Mouse (Mus musculus) spleen, postnatal 4 days (tissue): ENCODE measurements around the gene Fam102b.

ENCODE experiments used
- DNase-seq, 2 experiments: peaks; one replicate each; pipeline ENCODE4 v3.0.0; 2022; ENCODE audit warnings: low spot score in 2 of 2

Fam102b gene

DNA sequence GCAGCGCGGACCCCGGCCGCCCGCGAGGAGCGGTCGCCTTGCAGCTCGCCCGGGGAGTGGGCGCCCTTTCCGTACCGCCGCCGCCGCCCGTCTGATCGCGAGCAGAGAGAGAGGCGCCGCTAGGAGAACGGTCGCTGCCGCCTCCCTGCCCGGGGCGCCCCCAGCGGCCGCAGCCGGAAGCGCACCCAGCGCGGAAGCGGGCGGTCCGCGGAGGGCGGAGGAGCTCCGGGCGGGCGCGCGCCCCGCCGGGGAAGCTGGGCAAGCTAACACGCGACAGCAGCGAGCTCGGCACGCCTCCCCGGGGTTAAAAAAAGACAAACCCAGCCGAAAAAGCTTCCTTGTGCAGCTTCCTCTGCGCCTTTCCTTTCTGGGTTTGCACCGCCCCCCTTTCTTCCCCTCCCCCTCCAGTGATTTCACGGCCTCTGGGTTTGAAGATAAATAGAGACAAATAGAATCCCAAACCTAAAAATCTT lies at the start of gene Fam102b:
Gene Fam102b (minus strand): TSS at position 93 of the 473 bp plus-strand sequence.
- peak; percentile 88 to 97 for DNase-seq

DNA sequence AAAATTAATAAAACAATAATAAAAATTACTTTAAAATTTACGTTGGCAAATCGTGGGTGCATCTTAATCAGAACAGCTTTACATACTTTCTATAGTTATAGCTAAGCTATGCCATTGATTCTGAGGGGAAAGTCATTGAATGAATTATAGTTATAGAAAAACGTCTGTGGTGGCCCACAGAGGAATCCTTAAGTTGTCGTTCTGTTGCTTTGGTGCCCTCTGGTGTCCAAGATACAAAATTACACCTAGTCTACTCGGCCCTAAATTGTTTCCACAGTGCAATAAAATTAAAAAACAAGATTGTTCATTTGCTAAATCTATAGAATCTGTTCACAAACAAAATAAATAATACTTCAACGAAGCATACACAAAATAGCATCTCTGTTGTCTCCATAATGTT lies 35.6 kb upstream of the Fam102b start:
- DNase-seq, result no peak

DNA sequence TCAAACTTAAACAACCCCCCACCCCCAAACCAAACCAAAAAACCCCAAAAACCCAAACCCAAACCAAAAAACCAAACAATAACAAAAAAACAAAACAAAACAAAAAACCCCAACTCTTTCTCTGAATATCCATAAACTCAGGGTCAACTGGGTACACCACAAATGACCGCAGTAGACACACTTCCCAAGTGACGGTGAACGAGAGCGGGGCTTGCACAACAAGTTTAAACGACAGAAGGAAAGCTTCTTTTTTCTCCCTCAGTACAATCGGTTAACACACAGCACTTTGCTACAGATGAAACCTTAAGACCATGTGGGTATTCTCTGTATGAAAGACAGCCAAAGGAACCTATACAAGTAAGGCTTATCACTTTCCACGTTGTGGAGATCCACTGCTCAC lies 35.0 kb upstream of the Fam102b start:
- no peak for DNase-seq

DNA sequence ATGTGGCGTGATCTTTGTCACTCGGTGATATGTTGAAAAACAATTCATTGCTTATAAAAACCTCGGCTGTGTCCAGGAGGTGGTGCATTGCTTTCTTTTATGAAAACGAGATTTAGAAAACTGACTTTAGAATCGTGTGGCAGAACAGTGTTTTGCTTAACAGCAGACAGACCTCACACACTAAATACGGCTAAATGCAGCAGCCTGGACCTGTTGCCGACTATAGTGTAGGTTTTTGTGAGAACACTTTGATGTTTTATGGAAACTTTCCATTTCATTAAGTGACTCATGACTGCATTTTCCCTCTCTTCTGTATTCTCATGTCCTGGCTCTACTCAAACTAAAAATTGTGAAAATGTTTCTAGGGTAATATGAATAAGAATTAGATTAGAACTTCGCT lies 32.5 kb upstream of the Fam102b start:
- DNase-seq, result no peak

DNA sequence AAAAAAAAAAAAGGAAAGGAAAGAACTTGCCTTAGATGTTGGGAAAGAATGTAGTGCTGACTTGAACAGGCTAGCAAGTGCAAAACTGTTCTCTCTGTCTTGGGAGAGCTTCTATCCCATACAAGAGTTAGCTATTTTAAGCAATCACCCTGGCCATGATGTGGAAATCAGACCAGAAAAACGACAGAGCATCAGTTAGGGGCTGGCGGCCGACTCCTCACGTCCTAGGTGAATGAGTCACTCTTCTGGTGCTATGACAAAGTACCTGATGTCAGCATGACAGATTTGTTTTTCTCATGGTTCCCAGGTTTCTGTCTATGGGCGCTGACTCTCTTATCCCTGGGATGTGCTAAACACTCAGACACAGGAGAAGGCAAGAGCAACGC lies 24.5 kb upstream of the Fam102b start:
- DNase-seq, result no peak

DNA sequence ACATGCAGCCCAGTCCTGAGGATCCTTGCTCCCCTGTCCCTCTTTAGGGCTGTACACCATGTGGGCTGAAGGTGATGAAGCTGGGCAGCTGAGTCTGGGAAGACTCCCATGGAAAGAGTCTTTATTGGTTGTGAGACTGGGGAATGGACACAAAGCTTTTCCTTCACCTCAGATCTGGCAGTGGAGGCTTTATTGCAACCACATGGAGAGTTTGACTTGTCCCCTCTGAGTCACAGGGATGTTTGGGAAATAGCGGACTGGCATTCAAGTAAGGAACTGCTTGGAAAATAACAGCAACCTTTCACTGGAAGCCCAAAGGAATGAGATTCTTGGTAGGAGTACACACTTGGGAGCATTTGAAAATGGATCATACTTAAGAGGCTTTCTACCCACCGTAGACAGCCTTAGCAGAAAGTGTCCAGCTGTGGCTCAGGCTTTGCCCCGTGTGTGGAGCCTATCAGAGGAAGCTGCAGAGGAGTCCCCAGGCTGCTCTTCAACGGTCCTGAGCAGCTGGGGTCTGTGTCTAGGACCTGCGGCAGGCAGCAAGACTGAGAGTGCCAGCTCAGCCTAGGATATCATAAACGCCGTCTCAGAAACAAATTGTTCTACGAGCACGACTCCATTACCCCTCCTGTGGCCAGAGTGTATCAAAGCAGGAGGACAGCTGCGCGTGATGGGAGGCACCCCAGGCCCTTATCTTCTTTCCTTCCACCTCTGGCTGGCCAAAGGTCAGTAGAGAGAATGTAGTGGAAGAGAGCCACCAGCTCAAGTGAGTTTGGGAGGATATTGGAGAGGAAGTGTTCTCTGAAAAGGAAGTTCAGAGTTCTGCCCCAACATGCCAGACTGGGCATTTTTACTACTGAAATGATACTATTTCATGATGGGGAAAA lies 23.9 kb upstream of the Fam102b start:
- no peak for DNase-seq

DNA sequence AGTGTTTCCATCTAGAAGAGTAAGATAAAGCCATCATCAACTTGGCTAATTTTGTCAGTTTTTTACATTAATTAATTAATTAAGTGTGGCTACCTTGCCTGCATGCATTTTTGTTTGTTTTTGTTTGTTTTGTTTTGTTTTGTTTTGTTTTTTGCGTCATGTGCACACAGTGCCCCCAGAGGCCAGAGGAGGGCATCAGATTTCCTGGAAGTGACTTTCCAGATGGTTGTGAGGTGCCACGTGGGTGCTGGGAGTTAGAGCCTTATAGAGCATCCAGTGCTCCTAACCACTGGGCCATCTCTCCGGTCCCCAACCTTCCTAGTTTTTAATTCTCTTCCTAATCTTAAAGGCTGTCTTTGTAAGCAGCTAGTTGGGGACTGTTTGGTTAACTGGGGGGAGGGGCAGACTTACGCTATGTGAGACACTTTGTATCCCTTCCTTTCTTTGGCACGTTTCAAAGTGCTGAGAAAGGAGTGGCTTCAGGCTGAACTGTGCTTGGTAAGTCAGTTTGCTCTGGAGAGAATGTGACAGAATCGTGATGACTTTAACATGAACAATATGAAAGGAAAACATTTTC lies 20.4 kb upstream of the Fam102b start:
- peak in 1 of 2 experiments; percentile 21 for DNase-seq

DNA sequence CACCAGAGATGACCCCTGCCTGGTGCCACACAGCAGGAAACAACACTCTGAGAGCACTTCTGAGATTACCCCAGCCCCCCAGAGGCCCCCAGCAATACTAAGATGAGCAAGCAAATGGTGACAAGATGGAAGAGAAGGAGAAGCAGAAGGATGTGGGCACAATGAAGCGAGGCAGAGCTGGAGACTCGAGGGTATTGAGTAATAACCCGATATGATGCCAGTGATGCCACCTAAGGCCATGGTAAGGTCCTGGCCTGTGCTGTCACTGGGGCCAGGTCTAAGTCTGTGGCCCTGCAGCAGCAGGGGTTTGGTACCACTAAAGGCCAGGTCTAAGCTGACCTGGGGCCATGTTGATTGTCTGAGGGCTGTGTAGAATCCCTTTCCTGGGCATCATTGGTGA lies 19.0 kb upstream of the Fam102b start:
- DNase-seq, result no peak

DNA sequence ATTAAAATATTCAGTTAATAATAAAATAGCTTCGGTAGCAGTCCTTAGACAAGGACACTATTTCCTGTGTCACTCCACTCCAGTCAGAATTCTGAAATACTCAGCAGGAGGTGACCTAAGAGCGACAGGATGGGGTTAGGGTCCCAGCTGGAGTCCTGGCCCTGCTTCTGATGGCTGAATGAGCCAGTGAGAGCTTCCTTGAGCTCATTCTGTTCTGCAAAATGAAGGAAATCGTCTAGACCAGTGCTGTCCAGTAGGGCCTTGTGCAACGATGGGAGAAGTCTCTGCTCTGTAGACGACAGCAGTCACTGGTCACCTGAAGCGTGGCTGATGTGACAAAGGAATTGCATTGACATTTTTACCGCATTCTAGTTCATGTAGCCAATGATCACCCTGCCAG lies 16.0 kb upstream of the Fam102b start:
- no peak for DNase-seq

DNA sequence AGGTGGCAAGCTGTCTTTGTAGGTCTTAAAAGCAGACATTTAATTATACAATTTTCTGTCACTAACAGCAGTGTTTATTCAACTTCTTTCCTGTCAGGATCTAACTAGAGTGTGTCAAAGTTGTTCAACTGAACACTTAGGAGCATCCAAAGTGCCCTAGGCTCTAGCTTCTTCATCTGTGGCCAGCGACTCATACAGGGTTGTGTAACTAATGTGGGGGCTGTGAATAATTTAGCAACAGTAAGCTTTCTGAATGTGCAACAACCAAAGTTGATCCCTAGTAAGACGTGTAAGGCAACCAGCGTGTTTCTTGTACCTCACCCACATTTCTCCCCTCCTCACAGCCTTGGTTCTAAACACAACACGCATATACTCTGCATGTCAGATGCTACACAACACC lies 13.5 kb upstream of the Fam102b start:
- DNase-seq, result no peak

DNA sequence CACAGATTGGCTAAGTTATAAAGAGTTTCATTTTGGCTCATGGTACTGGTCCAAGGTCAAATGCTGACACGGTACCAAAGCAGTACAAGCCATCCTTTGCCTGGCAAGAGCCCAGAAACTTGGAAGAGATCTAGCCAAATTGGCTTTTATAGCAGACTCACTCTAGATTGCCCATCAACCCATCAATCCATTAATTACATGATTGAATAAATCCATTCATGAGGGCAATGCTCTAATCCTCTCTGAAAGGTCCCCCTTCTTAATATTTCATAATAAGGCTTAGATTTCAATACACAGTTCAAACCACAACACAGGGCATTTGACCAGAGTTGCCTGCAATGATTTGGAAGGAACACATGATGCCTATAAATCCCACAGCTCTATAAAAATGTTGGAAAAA lies 7.0 kb upstream of the Fam102b start:
- DNase-seq, result no peak

DNA sequence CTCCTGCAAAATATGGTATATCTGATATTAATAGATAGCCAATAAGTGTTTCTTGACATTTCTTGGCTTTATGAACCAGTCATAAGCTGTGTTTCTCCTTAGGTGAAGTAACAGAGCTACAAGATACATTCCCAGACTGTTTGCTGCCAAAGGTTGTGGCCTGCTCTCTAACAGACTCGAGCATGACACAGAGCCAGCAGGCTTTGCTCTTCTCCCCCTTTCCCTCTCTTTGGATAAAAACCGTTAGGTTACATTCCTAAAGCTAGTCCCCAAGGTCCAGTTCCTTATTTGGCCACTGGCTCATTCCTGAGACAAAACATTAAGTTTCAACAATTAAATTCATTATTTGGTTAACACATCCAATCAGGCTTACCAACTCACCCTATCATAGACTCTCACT lies 4.9 kb upstream of the Fam102b start:
- DNase-seq, result no peak

DNA sequence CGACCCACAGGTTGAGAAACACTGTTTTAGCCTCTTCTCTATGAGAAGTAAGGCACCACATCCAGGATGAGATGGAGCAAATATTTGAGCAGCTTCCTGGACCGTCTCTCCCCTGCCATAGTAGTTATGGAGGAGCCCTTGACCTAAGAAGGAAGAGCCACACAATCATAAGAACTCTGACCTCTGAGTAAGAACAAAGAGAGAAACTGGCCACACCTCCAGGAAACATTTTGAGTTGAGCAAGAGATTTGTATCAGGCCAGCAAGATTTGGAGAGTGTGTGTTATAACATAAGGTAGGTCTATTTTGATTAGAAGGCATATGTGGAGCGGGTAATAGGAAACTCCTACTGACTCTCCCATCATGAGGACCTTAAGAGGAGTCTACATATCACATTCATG lies 4.2 kb upstream of the Fam102b start:
- DNase-seq, result no peak

DNA sequence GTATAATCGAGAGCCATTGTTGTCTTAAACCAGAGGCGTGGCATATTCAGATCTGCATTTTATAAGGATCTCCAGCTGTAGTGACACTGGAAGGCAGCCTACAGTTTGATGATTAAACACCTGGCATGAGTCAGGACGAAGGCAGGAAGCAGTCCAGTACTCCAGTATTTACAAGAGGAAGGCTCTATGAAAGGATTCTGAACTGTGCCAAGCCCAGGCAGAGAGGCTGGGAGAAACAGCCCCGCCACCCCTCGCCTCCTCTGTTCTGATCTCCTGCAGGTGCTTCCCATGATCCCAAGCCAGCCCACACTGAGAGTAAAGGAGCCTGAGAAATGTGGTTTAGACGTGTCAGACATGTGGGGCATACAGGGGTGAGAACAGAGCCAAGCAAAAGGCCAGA lies 3.4 kb upstream of the Fam102b start:
- DNase-seq, result no peak

DNA sequence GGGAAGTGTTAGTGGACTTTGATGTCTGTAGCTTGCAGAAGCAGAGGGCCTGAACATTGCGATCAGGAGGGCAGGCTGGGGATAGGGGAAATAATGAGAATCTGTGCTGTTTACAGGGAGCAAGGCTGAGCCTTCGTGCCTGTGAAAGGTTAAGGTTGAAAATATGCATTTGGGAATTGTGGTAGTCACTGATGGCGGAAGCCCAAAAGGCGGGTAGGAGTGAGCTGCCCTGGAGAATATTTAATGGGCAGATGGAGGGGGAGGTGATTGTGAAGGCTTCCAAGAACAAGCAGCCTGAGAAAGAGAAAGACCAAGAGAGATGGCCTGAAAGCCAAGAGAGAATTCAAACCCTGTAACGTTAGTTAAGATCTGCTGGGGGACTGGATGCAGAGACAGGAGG lies 2.3 kb upstream of the Fam102b start:
- no peak for DNase-seq

DNA sequence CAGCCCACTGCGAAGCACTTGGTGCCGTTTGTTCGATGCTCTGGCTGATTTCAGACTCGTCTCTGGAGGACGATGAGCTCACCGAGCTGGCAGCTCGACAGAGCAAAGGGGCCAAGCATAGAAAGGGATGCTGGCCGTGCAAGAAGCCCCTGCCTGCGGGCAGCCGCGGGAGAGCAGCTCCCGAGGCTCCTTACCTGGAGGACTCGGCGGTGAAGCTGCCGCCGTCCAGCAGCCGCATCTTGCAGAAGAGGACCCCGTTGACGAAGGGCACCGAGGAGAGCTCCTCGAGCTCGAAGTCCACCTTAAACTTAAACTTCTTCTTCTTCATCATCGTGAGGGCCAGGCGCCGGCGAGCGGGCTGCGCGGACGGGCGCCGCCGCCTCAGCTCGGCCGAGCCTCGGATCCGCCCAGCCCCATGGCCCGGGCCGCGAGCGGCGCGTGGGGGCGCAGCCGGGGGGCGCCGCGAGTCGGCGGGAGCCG lies 376 bp downstream of the Fam102b start:
- peak; percentile 32 to 76 for DNase-seq

DNA sequence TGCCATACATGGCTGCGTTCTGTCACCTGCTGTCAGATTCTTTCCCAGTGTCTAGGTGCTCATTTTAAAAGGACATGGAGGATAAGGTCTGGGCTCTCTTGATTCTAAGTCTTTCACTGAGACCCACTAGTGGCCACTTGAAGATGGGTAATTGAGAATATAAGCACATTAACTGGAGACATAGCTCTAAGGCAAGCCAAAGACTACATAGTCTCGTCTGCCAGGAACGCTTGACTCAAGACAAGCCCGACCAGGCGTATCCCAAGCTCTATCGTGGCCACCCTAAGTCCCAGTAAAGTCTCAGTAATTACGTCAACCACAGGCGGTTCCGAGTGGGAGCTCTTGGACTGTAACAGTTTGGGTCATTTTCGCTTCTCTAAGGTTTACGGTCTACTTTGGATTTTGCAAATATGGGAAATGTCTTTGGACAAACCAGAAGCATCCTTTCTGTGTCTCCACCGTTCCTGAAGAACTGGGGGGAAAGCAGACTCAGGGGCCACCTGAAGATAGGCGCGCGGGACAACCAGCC lies 881 bp downstream of the Fam102b start:
- DNase-seq, result no peak

DNA sequence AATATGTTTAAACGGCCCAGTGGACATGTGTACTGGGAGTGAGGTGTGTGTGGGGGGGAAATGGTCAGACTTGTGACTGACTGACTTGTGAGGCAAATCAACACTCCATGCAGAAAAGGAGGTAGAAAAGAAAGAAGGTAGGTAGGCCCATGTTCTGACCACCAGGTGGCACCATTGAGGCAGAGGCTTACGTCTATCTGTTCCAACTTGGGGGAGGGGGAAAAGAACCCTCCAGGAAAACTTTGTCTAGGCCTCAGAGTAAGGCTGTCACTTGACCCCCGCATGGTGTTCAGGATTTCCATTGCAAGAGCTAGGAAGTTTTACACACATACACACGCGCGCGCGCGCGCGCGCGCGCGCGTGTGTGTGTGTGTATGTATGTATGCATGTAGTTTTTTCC lies 1.8 kb downstream of the Fam102b start:
- peak; percentile 66 to 89 for DNase-seq

DNA sequence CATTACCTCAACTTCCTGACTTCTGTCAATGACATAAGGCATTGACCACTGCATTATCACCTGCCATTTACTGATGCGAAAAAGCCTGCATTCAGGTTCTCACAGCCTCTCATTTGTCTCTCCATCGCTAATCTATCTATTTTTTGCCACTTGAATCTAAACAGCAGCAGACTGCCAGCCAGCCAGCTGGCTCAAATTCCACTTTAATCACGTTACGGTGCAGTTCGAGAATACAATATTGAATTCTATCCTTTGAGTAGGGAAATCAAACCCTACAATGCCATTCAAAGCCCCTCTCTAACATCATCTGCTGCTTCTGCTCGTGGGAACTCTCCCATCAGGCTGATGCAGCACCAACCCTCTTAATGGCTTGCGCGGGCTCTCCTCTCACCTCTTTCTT lies 4.3 kb downstream of the Fam102b start:
- DNase-seq, result no peak

DNA sequence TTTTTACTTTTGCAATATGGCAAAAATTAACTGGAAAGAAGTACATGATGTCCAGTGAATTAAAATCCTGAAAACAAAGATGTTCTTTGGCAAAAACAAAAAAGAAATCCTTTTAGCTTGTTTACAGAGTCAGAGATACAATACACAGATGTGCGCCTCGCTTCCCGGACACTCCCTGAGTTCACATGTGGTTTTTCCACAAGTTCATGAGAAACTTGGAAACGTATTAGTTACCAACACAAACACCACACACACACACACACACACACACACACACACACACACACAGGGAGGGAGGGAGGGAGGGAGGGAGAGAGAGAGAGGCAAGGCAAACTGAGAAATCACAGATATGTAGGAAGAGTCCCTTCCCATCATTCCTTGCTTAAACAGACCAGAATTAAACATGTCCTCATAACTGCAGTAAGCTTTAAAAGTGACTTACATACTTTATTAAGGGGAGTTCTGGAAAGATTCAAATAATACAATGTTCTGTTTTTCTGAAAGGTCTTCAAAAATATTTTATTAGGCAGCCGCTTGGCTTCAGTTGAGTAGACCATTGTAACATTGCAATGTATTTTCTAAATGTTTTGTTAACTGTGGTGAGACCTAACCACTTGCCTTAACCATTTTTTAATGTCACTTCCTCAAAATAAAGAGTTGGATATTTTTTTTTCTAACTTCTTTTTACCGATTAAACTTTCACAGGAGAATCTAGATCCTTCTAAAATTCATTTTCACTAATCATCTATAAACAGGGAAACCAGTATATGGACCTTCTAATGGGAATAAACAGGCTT lies 5.5 kb downstream of the Fam102b start:
- no peak for DNase-seq

DNA sequence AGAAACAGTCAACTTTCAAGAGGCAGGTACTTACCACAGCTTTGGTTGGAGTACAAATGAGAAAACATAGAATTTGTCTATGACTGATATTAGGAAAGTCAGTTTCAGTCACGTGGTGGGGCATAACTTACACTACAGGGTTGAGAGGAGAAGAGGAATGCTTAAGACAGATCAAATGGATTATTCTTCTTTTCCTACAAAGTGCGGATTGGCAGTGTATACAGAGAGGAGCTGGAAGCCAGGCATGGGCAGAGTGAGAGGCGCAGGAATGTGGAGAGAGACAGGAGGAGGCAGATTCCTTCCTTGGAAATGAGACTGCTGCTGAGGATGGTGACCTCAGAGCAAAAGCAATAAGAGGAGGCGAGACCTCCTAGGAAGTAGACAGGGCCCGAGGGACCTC lies 9.1 kb downstream of the Fam102b start:
- DNase-seq, result no peak

DNA sequence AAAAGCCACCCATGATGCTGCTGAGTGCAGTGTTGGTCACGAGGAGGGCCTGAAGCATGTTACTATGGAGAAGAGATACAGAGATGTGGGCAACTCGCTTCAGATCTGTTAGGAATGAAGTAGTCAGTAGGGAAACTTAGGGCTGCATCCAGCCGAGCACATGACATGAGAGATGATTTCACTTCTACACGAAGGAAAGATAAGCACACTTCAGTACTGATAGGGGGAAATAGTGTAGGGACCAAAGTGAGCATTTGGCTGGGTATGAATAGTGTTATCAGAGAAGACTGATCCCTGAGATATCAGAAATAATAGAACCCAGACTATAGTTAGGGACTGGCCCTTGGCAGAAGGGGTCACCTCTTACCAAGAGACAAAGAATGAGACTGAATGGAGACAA lies 14.8 kb downstream of the Fam102b start:
- DNase-seq, result no peak
